Mouse (Mus musculus) MEL (cell line): ENCODE measurements around the gene Poc1a. TPM values are rescaled to one million over a fixed set of nuclear protein-coding genes. Genes with fewer than 3 reads are reported as not detected.

Source experiments
- DNase-seq: peaks from one replicate; pipeline ENCODE4 v3.0.0; 2011; ENCODE audit warnings: low read depth, low spot score
- H3K27ac ChIP-seq: 2 replicates; pipeline ENCODE4 v1.5.1; 2012; ENCODE audit warnings: low read depth, mild to moderate bottlenecking, control low read depth, low read length, moderate library complexity; ENCODE audit not compliant: control insufficient read depth
- H3K27me3 ChIP-seq, 2 experiments: fragments of 150-350 bp in 1 of 2; sonication (generic) in 1 of 2; 2 replicates each; pipeline ENCODE4 v1.6.1; 2012; ENCODE audit warnings: low read length in 2 of 2, mild to moderate bottlenecking in 2 of 2, improper control_type of control experiment in 1 of 2, moderate library complexity in 1 of 2; ENCODE audit not compliant: insufficient read depth in 2 of 2, control insufficient read depth in 1 of 2
- H3K36me3 ChIP-seq, 2 experiments: 2 replicates each; pipeline ENCODE4 v1.6.1; 2012 to 2014; ENCODE audit warnings: low read length in 2 of 2, improper control_type of control experiment in 1 of 2, inconsistent platforms in 1 of 2, mild to moderate bottlenecking in 1 of 2; ENCODE audit not compliant: insufficient read depth in 2 of 2, control insufficient read depth in 1 of 2
- H3K4me1 ChIP-seq, 2 experiments: fragments of 150-350 bp in 1 of 2; sonication (generic) in 1 of 2; 2 replicates each; pipeline ENCODE4 v1.6.1; 2012; ENCODE audit warnings: low read length in 2 of 2, improper control_type of control experiment in 1 of 2, mild to moderate bottlenecking in 1 of 2; ENCODE audit not compliant: insufficient read depth in 2 of 2, control insufficient read depth in 1 of 2
- H3K4me3 ChIP-seq, 2 experiments: fragments of 150-350 bp in 1 of 2; sonication (generic) in 1 of 2; 2 replicates each; pipeline ENCODE4 v1.5.1; 2012; ENCODE audit warnings: low read depth in 2 of 2, low read length in 2 of 2, mild to moderate bottlenecking in 2 of 2, moderate library complexity in 2 of 2, control low read depth in 1 of 2, improper control_type of control experiment in 1 of 2; ENCODE audit not compliant: control insufficient read depth in 1 of 2, insufficient read depth in 1 of 2
- H3K79me2 ChIP-seq: 2 replicates; pipeline ENCODE4 v1.6.1; 2012; ENCODE audit warnings: mild to moderate bottlenecking, low read length, moderate library complexity; ENCODE audit not compliant: control insufficient read depth, poor library complexity, insufficient read depth
- H3K9ac ChIP-seq: 2 replicates; pipeline ENCODE4 v1.6.1; 2012; ENCODE audit warnings: low read depth, mild to moderate bottlenecking, control low read depth, low read length, moderate library complexity; ENCODE audit not compliant: control insufficient read depth, poor library complexity, severe bottlenecking
- H3K9me3 ChIP-seq: fragments of 150-350 bp; sonication (generic); replicated peaks from 2 replicates; pipeline ENCODE4 v1.6.1; 2012; ENCODE audit warnings: mild to moderate bottlenecking, low read length, improper control_type of control experiment, moderate library complexity; ENCODE audit not compliant: insufficient read depth
- BHLHE40 ChIP-seq: IDR thresholded peaks from 2 replicates; pipeline ENCODE4 v1.6.1; 2012; ENCODE audit warnings: low read depth, mild to moderate bottlenecking, inconsistent platforms, low read length, improper control_type of control experiment, borderline replicate concordance
- CTCF ChIP-seq, 3 experiments: IDR thresholded peaks in 2 of 3; conservative IDR thresholded peaks in 1 of 3; 2 replicates each; pipeline ENCODE4 v1.5.1; 2011 to 2012; ENCODE audit warnings: low read length in 3 of 3, low read depth in 2 of 3, mild to moderate bottlenecking in 2 of 3, improper control_type of control experiment in 1 of 3, inconsistent platforms in 1 of 3, mixed read lengths in 1 of 3, moderate library complexity in 1 of 3; ENCODE audit not compliant: control insufficient read depth in 1 of 3, insufficient read depth in 1 of 3, poor library complexity in 1 of 3, severe bottlenecking in 1 of 3
- ELF1 ChIP-seq: IDR thresholded peaks from 2 replicates; pipeline ENCODE4 v1.6.1; 2014; ENCODE audit warnings: low read depth, mild to moderate bottlenecking, inconsistent platforms, low read length, improper control_type of control experiment, moderate library complexity
- EP300 ChIP-seq, 2 experiments: IDR thresholded peaks; 2 replicates each; pipeline ENCODE4 v1.6.1; 2011; ENCODE audit warnings: improper control_type of control experiment in 2 of 2, low read length in 2 of 2, low read depth in 1 of 2, mild to moderate bottlenecking in 1 of 2
- ETS1 ChIP-seq: IDR thresholded peaks from 2 replicates; pipeline ENCODE4 v1.6.1; 2012; ENCODE audit warnings: low read depth, mild to moderate bottlenecking, inconsistent platforms, low read length, improper control_type of control experiment, moderate library complexity
- GABPA ChIP-seq: IDR thresholded peaks from 2 replicates; pipeline ENCODE4 v1.6.1; 2012; ENCODE audit warnings: low read depth, mild to moderate bottlenecking, inconsistent platforms, low read length, improper control_type of control experiment, moderate library complexity
- GATA1 ChIP-seq: IDR thresholded peaks from 2 replicates; pipeline ENCODE4 v1.6.1; 2011; ENCODE audit warnings: low read depth, low read length, improper control_type of control experiment
- HCFC1 ChIP-seq: IDR thresholded peaks from 2 replicates; pipeline ENCODE4 v1.6.1; 2012; ENCODE audit warnings: low read depth, mild to moderate bottlenecking, inconsistent platforms, low read length, improper control_type of control experiment, moderate library complexity
- MAFK ChIP-seq: IDR thresholded peaks from 2 replicates; pipeline ENCODE4 v1.6.1; 2011; ENCODE audit warnings: low read depth, mild to moderate bottlenecking, low read length, improper control_type of control experiment, borderline replicate concordance
- MAX ChIP-seq: IDR thresholded peaks from 2 replicates; pipeline ENCODE4 v1.6.1; 2011; ENCODE audit warnings: low read length, improper control_type of control experiment
- MEF2A ChIP-seq: IDR thresholded peaks from 2 replicates; pipeline ENCODE4 v1.6.1; 2014; ENCODE audit warnings: low read depth, mild to moderate bottlenecking, inconsistent platforms, low read length, improper control_type of control experiment; ENCODE audit not compliant: poor library complexity, insufficient replicate concordance, severe bottlenecking; ENCODE audit errors: extremely low read depth
- MYC ChIP-seq: IDR thresholded peaks from 2 replicates; pipeline ENCODE4 v1.6.1; 2011; ENCODE audit warnings: low read depth, mild to moderate bottlenecking, low read length, improper control_type of control experiment, moderate library complexity
- NRF1 ChIP-seq: IDR thresholded peaks from 2 replicates; pipeline ENCODE4 v1.6.1; 2014; ENCODE audit warnings: low read depth, mild to moderate bottlenecking, inconsistent platforms, low read length, improper control_type of control experiment, moderate library complexity; ENCODE audit not compliant: poor library complexity, insufficient read depth, severe bottlenecking
- POLR2A ChIP-seq, 2 experiments: IDR thresholded peaks; 2 replicates each; pipeline ENCODE4 v1.6.1; 2011 to 2012; ENCODE audit warnings: low read length in 2 of 2, mild to moderate bottlenecking in 2 of 2, control low read depth in 1 of 2, improper control_type of control experiment in 1 of 2, low read depth in 1 of 2, moderate library complexity in 1 of 2; ENCODE audit not compliant: control insufficient read depth in 1 of 2, insufficient read depth in 1 of 2, poor library complexity in 1 of 2
- RAD21 ChIP-seq: IDR thresholded peaks from 2 replicates; pipeline ENCODE4 v1.6.1; 2011; ENCODE audit warnings: mild to moderate bottlenecking, low read depth, low read length, improper control_type of control experiment
- SIN3A ChIP-seq: IDR thresholded peaks from 2 replicates; pipeline ENCODE4 v1.6.1; 2012; ENCODE audit warnings: low read length, improper control_type of control experiment, inconsistent platforms
- SMC3 ChIP-seq: IDR thresholded peaks from 2 replicates; pipeline ENCODE4 v1.6.1; 2011; ENCODE audit warnings: low read depth, low read length, improper control_type of control experiment
- TBP ChIP-seq: IDR thresholded peaks from 2 replicates; pipeline ENCODE4 v1.8.0; 2011; ENCODE audit warnings: low read depth, low read length, improper control_type of control experiment
- TCF12 ChIP-seq: IDR thresholded peaks from 2 replicates; pipeline ENCODE4 v1.6.1; 2014; ENCODE audit warnings: low read depth, mild to moderate bottlenecking, inconsistent platforms, low read length, improper control_type of control experiment, moderate library complexity
- UBTF ChIP-seq: IDR thresholded peaks from 2 replicates; pipeline ENCODE4 v1.6.1; 2012; ENCODE audit warnings: low read depth, mild to moderate bottlenecking, inconsistent platforms, low read length, improper control_type of control experiment, moderate library complexity, borderline replicate concordance; ENCODE audit not compliant: insufficient read depth
- USF1 ChIP-seq: IDR thresholded peaks from 2 replicates; pipeline ENCODE4 v1.6.1; 2014; ENCODE audit warnings: low read depth, mild to moderate bottlenecking, inconsistent platforms, low read length, improper control_type of control experiment, moderate library complexity
- ZC3H11A ChIP-seq: IDR thresholded peaks from 2 replicates; pipeline ENCODE4 v1.6.1; 2012; ENCODE audit warnings: low read depth, mild to moderate bottlenecking, inconsistent platforms, low read length, improper control_type of control experiment
- ZKSCAN1 ChIP-seq: IDR thresholded peaks from 2 replicates; pipeline ENCODE4 v1.6.1; 2012; ENCODE audit warnings: low read depth, mild to moderate bottlenecking, inconsistent platforms, low read length, improper control_type of control experiment, moderate library complexity
- polyA plus RNA-seq, 2 experiments: library from polyadenylated mRNA; stranded (reverse) in 1 of 2; unstranded in 1 of 2; fragments of >175 nt in 1 of 2; fragments of >200 nt in 1 of 2; gene quantifications; 2 replicates each; pipeline versions ENCODE4 v1.2.1 to v1.2.4; 2012; ENCODE audit warnings: low replicate concordance in 2 of 2, low read depth in 1 of 2; ENCODE audit not compliant: insufficient read length in 2 of 2, insufficient read depth in 1 of 2, missing spikeins in 1 of 2
- total RNA-seq: library from RNA; depleted of rRNA; stranded (reverse); fragments of 300-350 nt; gene quantifications from 2 replicates; pipeline ENCODE4 v1.2.3, GENCODE M21; 2012

Poc1a gene
- total and polyA plus RNA-seq, 3 experiments: 33.8 to 41.3 TPM; not detected in 1

GRCm38 (mm10) chr9:106378753-106379152, 97.9 kb downstream of the Poc1a start:
- H3K27ac ChIP-seq: no peak overlapping the region
- H3K36me3 ChIP-seq: 0 out of 4 replicates have a peak, but pooled peaks cover 0 to 2% of the 10 kb centered on the region in 2 experiments
- no peaks in the 10 kb centered on the region for H3K9me3 ChIP-seq
- H3K27me3 ChIP-seq: no peaks in the 10 kb centered on the region
- TF ChIP-seq SMC3: no peak
- no peak for TF ChIP-seq TBP
- no peak for TF ChIP-seq POLR2A (IDR thresholded peaks at IDR 0.05; ENCODE audit: control insufficient read depth in 1 of 2, insufficient read depth in 1 of 2, low read depth in 1 of 2, low read length in 2 of 2, poor library complexity in 1 of 2)
- no peak for TF ChIP-seq GABPA
- no peak for TF ChIP-seq MAX
- TF ChIP-seq SIN3A: no peak
- no peak for TF ChIP-seq BHLHE40
- TF ChIP-seq GATA1: no peak
- no peak for TF ChIP-seq UBTF
- no peak for TF ChIP-seq ZC3H11A
- TF ChIP-seq ELF1: no peak
- no peak for TF ChIP-seq EP300 (IDR thresholded peaks at IDR 0.05; ENCODE audit: low read depth in 1 of 2, low read length in 2 of 2)
- TF ChIP-seq RAD21: no peak
- no peak for TF ChIP-seq USF1
- no peak for TF ChIP-seq ZKSCAN1
- TF ChIP-seq MYC: no peak
- no peak for TF ChIP-seq MAFK
- no peak for TF ChIP-seq ETS1
- TF ChIP-seq NRF1: no peak
- TF ChIP-seq, all 39 proteins: peak for 0
- H3K79me2 ChIP-seq: no peaks in the 10 kb centered on the region
- no peak overlapping the region for H3K9ac ChIP-seq
- peaks cover 0 to 6% of the 10 kb centered on the region in 2 experiments; a peak in 1 of 4 replicates for H3K4me1 ChIP-seq
- H3K4me3 ChIP-seq: no peak overlapping the region
- DNase-seq: no peak

GRCm38 (mm10) chr9:106386181-106386864, 105.5 kb downstream of the Poc1a start:
- TF ChIP-seq MAFK: no peak
- TF ChIP-seq HCFC1: no peak
- no peak for TF ChIP-seq CTCF (IDR thresholded peaks at IDR 0.05 in 2 of 3, conservative IDR thresholded peaks at IDR 0.05 in 1 of 3; ENCODE audit: control insufficient read depth in 1 of 3, insufficient read depth in 1 of 3, low read depth in 2 of 3, low read length in 3 of 3, poor library complexity in 1 of 3, severe bottlenecking in 1 of 3)
- TF ChIP-seq MYC: no peak
- no peak for TF ChIP-seq MEF2A
- TF ChIP-seq TCF12: no peak
- TF ChIP-seq, all 39 proteins: peak for 0
- Histone ChIP-seq H3K9ac (no peak overlapping the region), H3K79me2 (no peaks in the 10 kb centered on the region), H3K9me3 (no peaks in the 10 kb centered on the region), H3K4me1 (peaks cover 0 to 4% of the 10 kb centered on the region in 2 experiments; a peak in 1 of 4 replicates), H3K4me3 (no peak overlapping the region), H3K27me3 (peaks cover 1 to 2% of the 10 kb centered on the region in 2 experiments; a peak in 3 of 4 replicates), H3K27ac (no peak overlapping the region), H3K36me3 (0 out of 4 replicates have a peak, but pooled peaks cover 0 to 2% of the 10 kb centered on the region in 2 experiments)
- no peak for DNase-seq
